Comparison of ENCODE assay signal across 21 mouse cellular contexts in the genomic region with DNA sequence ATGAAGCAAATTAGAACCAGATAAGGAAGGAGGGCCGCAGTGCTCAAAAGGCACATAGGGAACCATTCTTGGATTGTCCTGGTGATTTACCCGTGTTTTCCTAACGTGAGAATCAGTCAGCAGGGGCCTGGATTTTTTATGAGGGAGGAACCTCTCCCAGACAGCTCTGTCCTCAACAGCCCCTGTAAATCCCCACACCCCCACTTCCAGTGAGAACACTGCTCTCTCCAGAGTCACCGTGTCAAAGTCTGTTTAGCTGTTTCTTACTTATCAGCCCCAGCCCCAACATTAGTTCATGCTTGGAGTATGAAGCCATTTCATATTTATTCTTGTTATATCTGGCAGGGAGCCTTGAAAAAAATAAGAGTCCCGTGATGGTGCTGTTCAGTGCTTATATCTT.
DNase-seq lines count a peak whose midpoint lies in the region; ATAC-seq lines count a peak whose summit lies in the region.
"Had no signal": no experiment of that assay in that cellular context is flagged by ENCODE, and none has a peak within 500 bp of the region (broad histone marks: within the 10 kb centered on the region; RNA-seq: fewer than 3 reads in every experiment).

No protein-coding gene starts in this region.

- no peak overlapping the region for H3K4me3 ChIP-seq in kidney, embryonic 15.5 days (replicated peaks)
- H3K4me3 ChIP-seq in embryonic facial prominence, embryonic 14.5 days (ENCODE audit: low read depth, low read length), result no peak overlapping the region
- H3K4me3 ChIP-seq in limb, embryonic 12.5 days (replicated peaks), result no peak overlapping the region
- H3K4me3 ChIP-seq: forebrain, embryonic 15.5 days; hindbrain, embryonic 15.5 days; liver, embryonic 12.5 days; lung, embryonic 15.5 days; stomach, embryonic 15.5 days had no signal

- no peak overlapping the region for H3K9ac ChIP-seq in kidney, embryonic 15.5 days
- no peak overlapping the region for H3K9ac ChIP-seq in embryonic facial prominence, embryonic 14.5 days (ENCODE audit: low read depth, low read length)
- no peak overlapping the region for H3K9ac ChIP-seq in limb, embryonic 12.5 days (replicated peaks)
- H3K9ac ChIP-seq: forebrain, embryonic 15.5 days; hindbrain, embryonic 15.5 days; liver, embryonic 12.5 days; lung, embryonic 15.5 days; stomach, embryonic 15.5 days had no signal

- H3K9me3 ChIP-seq in kidney, embryonic 15.5 days (replicated peaks), result no peaks in the 10 kb centered on the region
- H3K9me3 ChIP-seq in embryonic facial prominence, embryonic 14.5 days (ENCODE audit: control insufficient read depth, low read length), result no peaks in the 10 kb centered on the region
- no peaks in the 10 kb centered on the region for H3K9me3 ChIP-seq in limb, embryonic 12.5 days
- H3K9me3 ChIP-seq: forebrain, embryonic 15.5 days; hindbrain, embryonic 15.5 days; liver, embryonic 12.5 days; lung, embryonic 15.5 days; stomach, embryonic 15.5 days had no signal

- no peak overlapping the region for H3K4me2 ChIP-seq in kidney, embryonic 15.5 days
- no peak overlapping the region for H3K4me2 ChIP-seq in embryonic facial prominence, embryonic 14.5 days (ENCODE audit: low read depth, low read length)
- H3K4me2 ChIP-seq in limb, embryonic 12.5 days, result no peak overlapping the region
- H3K4me2 ChIP-seq: forebrain, embryonic 15.5 days; hindbrain, embryonic 15.5 days; liver, embryonic 12.5 days; lung, embryonic 15.5 days; midbrain, embryonic 11.5 days; stomach, embryonic 15.5 days had no signal

- H3K36me3 ChIP-seq in kidney, embryonic 15.5 days, result no peaks in the 10 kb centered on the region
- H3K36me3 ChIP-seq in embryonic facial prominence, embryonic 14.5 days (ENCODE audit: control insufficient read depth, insufficient read depth, low read length), result no peaks in the 10 kb centered on the region
- no peaks in the 10 kb centered on the region for H3K36me3 ChIP-seq in limb, embryonic 12.5 days
- H3K36me3 ChIP-seq: forebrain, embryonic 15.5 days; hindbrain, embryonic 15.5 days; liver, embryonic 12.5 days; lung, embryonic 15.5 days; stomach, embryonic 15.5 days had no signal

- WGBS in kidney, embryonic 15.5 days, result 25% methylated on average over 5 of the region's 5 CpGs
- WGBS in embryonic facial prominence, embryonic 14.5 days, result 31% methylated on average over 5 of the region's 5 CpGs
- WGBS in limb, embryonic 12.5 days, result 14% methylated on average over 5 of the region's 5 CpGs

- no peaks in the 10 kb centered on the region for H3K27me3 ChIP-seq in kidney, embryonic 15.5 days
- no peaks in the 10 kb centered on the region for H3K27me3 ChIP-seq in embryonic facial prominence, embryonic 14.5 days (replicated peaks; ENCODE audit: control insufficient read depth, insufficient read depth, low read length)
- no peaks in the 10 kb centered on the region for H3K27me3 ChIP-seq in limb, embryonic 12.5 days
- H3K27me3 ChIP-seq: forebrain, embryonic 15.5 days; liver, embryonic 12.5 days; lung, embryonic 15.5 days; stomach, embryonic 15.5 days had no signal

- H3K4me1 ChIP-seq in kidney, embryonic 15.5 days, result peaks cover 24% of the 10 kb centered on the region
- peaks cover 28% of the 10 kb centered on the region for H3K4me1 ChIP-seq in embryonic facial prominence, embryonic 14.5 days (ENCODE audit: control insufficient read depth, insufficient read depth, low read length)
- peaks cover 70% of the 10 kb centered on the region for H3K4me1 ChIP-seq in limb, embryonic 12.5 days (replicated peaks)
- H3K4me1 ChIP-seq: forebrain, embryonic 15.5 days; liver, embryonic 12.5 days; lung, embryonic 15.5 days had no signal

- H3K27ac ChIP-seq in kidney, embryonic 15.5 days, result no peak overlapping the region
- H3K27ac ChIP-seq in embryonic facial prominence, embryonic 14.5 days (replicated peaks; ENCODE audit: low read depth, low read length), result no peak overlapping the region
- peak overlapping the region; percentile 87 for H3K27ac ChIP-seq in limb, embryonic 12.5 days
- H3K27ac ChIP-seq: forebrain, embryonic 15.5 days; hindbrain, embryonic 15.5 days; liver, embryonic 12.5 days; lung, embryonic 15.5 days; macrophage had no signal

- peak; percentile 89 for DNase-seq in heart, adult 11 months
- DNase-seq in heart, adult 8-10 months (ENCODE audit: low spot score), result no peak
- no peak for DNase-seq in kidney, adult 8-10 months
- DNase-seq in embryonic facial prominence, embryonic 14.5 days (ENCODE audit: low spot score), result peak; percentile 82
- DNase-seq in left cerebral cortex, postnatal 10 days (ENCODE audit: extremely low spot score in 1 of 2, low spot score in 2 of 2), result no peak
- DNase-seq in adrenal gland, postnatal 36 days, result no peak
- DNase-seq: adrenal gland, postnatal 25 days; cerebellum, adult 18-20 months; cerebellum, postnatal 36 days; kidney, adult 18-20 months; retina, postnatal 1 day had no signal

- ATAC-seq in kidney, embryonic 15.5 days (replicated peaks; ENCODE audit: low FRiP score), result 0 out of 2 replicates have a peak, but pooled peaks have one; percentile 2
- peak; percentile 68 for ATAC-seq in embryonic facial prominence, embryonic 14.5 days (ENCODE audit: low read depth)
- ATAC-seq in limb, embryonic 12.5 days (ENCODE audit: insufficient number of reproducible peaks, insufficient read depth, low FRiP score, low TSS enrichment, low read depth), result peak; percentile 34; the same call in 1 of the 2 replicates
- ATAC-seq: CD4-positive, CD25-positive, alpha-beta regulatory T cell, adult 4 months; forebrain, embryonic 15.5 days; liver, embryonic 12.5 days had no signal

- intact Hi-C loops in left cerebral cortex, postnatal 10 days (cut with DNase I), result no loop called here

Comparison
In these comparisons a context has a peak if more than half of its experiments do, and no peak if none do; other contexts are left out.
1. DNase-seq: peak in heart, adult 11 months (single experiment) and embryonic facial prominence, embryonic 14.5 days (single experiment); none in heart, adult 8-10 months (single experiment), kidney, adult 8-10 months (0 of 2), left cerebral cortex, postnatal 10 days (0 of 2) and adrenal gland, postnatal 36 days (0 of 2).
2. ATAC-seq: peak in every context shown above with its lines; median percentile 68 in embryonic facial prominence, embryonic 14.5 days; 34 in limb, embryonic 12.5 days; 2 in kidney, embryonic 15.5 days.